Mouse (Mus musculus) layer of hippocampus, adult 11-12 months (tissue): ENCODE results near the gene Chchd5.

Experiments used
- DNase-seq: peaks from one replicate; pipeline ENCODE4 v3.0.0; 2022; ENCODE audit warnings: low spot score

Gene Chchd5

GRCm38 (mm10) chr2:129129412-129129929 lies at the start of gene Chchd5:
Gene Chchd5 (plus strand): TSS chr2:129129700.
- peak; percentile 97 for DNase-seq

- no peak for DNase-seq
These were observed 48.4 kb upstream of the Chchd5 start for GRCm38 (mm10) chr2:129081097-129081496.

GRCm38 (mm10) chr2:129083514-129083913 lies 46.0 kb upstream of the Chchd5 start:
- DNase-seq, result no peak

- no peak for DNase-seq
These were observed 44.5 kb upstream of the Chchd5 start for GRCm38 (mm10) chr2:129084959-129085358.

DNA sequence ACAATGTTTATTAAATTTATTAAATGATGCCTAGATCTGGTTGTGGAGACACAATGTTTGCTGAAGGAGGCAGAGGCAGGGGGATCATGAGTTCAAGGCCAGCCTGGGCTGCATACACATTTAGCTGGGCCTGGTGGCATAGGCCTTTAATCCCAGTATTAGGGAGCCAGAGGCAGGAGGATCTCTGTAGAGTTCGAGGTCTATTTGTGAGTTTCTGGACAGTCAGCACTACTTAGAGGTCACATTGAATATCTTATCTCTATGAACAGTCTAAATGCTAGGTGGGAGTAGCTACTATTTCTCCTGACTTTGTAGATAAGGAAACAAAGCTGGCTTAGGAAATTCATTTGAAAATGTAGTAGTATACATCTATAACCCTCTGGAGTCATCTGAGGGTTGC lies 42.0 kb upstream of the Chchd5 start:
- no peak for DNase-seq

- DNase-seq, result no peak
These were observed 39.1 kb upstream of the Chchd5 start for GRCm38 (mm10) chr2:129090370-129090769.

- DNase-seq, result no peak
These were observed 36.7 kb upstream of the Chchd5 start for GRCm38 (mm10) chr2:129092810-129093209.

- no peak for DNase-seq
These were observed 35.4 kb upstream of the Chchd5 start for GRCm38 (mm10) chr2:129093926-129094724.

DNA sequence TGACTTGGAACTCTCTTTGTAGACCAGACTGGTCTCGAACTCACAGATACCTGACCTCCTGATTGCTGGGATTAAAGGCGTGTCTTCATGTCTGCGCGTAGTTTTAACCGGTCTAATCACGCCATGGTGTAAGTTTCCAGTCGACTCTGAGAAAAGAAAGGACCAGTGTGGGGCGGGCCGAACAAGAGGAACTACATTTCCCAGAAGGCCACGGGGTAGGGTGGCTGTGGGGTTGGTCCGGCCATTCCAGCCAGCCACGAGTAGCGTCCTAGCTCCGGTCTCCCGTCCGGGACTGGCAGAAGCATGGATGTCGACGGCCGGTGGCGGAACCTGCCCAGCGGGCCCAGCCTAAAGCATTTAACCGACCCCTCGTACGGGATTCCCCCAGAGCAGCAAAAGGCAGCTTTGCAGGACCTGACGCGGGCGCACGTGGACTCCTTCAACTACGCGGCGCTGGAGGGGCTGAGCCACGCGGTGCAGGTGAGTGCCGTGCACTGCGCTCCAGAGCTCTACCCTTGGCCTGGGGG lies 28.7 kb upstream of the Chchd5 start, which contains the start of gene Polr1b:
Polr1b (plus strand) TSS at position 212 of the 527 bp plus-strand sequence.
- peak; percentile 93 for DNase-seq

DNA sequence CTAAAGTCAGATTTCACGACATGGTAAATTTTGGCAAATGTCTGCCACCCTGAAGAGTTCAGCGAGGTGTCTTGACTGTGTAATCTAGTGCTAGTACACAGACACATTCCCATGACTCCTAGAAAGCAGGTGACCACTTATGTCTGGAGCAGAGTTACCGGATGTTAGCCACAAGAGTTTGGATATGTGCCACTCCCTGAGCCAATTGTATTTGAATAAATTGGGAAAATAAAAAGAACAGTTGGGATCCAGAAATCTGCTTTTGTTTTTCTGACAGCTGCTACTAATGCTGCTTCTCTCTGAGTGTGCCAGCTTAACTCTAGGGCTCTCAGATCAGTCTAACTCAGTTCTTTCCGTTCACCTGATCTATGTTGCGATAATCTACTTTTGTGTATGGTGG lies 16.6 kb upstream of the Chchd5 start:
- no peak for DNase-seq

DNA sequence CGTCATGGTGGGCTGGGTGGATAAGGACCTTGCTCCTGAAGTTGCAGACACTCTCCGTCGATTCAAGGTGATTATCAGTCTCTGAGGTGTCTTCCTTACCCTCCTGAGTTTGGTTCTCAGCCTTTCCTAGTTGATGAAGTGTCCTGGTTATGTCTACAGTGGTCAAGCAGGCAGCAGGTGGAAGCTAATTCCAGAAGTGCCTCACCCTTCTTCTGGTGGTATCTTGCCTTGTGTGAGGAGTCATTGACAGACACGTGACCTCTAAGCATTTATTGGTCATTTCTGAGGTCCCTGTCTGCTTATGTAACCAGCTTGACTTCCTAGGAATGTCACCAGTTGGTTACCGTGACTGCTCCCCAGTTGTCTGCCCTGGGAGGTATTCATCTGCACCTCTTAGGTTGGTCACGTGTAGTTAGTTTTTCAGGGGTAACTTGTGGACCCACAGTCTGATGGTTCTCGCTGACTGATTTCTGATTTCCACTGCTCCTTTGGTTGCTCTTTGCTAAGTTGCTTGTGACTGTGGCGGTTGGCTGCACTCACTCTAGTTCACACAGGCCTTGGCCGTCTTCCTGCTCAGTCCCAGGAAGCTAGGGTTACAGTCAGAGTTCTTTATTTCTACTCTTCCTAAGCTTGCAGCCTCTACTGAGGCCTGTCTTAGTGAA lies 13.7 kb upstream of the Chchd5 start:
- no peak for DNase-seq

GRCm38 (mm10) chr2:129116368-129116739 lies 13.1 kb upstream of the Chchd5 start:
- no peak for DNase-seq

- no peak for DNase-seq
These were observed 11.4 kb upstream of the Chchd5 start for GRCm38 (mm10) chr2:129118061-129118460.

- DNase-seq, result no peak
These were observed 7.5 kb upstream of the Chchd5 start for GRCm38 (mm10) chr2:129121986-129122385.

DNA sequence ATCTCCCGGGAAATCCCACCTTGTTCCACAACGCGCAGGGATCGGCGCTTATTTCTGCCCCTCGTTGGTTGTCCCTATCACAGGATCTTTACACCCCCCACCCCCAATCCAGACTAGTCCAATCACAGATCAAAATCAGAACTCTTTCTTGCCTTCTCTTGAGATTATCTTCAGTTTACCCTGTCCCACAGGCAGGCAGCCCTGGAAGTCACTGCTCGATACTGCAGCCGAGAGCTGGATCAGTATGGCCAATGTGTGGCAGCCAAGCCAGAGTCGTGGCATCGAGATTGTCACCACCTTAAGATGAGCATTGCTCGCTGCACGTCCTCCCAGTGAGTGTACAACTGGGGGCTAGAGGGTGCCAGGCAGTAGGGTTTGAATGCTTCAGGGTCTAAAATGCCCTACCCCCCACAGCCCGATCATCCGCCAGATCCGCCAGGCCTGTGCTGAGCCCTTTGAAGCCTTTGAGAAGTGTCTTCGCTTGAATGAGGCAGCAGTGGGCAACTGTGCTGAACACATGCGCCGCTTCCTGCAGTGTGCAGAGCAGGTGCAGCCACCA lies 566 bp downstream of the Chchd5 start:
- DNase-seq, result peak; percentile 44

- no peak for DNase-seq
These were observed 1.3 kb downstream of the Chchd5 start for GRCm38 (mm10) chr2:129130776-129131175.

GRCm38 (mm10) chr2:129132231-129132630 lies 2.7 kb downstream of the Chchd5 start:
- no peak for DNase-seq

- peak; percentile 58 for DNase-seq
These were observed 3.7 kb downstream of the Chchd5 start for GRCm38 (mm10) chr2:129133006-129133805.

- DNase-seq, result peak; percentile 66
These were observed 10.4 kb downstream of the Chchd5 start for GRCm38 (mm10) chr2:129139906-129140305.

DNA sequence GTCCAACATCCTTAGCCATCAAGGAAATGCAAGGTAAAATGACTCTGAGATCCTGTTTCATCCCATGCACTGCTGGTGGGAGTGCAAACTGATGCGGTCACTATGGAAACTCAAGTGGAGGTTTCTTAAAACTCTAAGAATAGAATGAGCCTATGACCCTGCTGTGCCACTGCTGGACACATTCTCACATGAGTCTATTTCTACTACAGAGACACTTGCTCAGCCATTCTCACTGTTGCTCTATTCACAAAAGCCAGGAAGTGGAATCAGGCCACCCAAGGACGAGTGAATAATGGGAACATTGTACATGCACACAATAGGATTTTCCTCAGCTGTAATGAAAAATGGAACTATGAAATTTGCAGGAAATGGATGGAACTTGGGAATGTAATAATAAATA lies 19.3 kb downstream of the Chchd5 start:
- DNase-seq, result no peak

- DNase-seq, result no peak
These were observed 20.9 kb downstream of the Chchd5 start for GRCm38 (mm10) chr2:129150386-129150785.

DNA sequence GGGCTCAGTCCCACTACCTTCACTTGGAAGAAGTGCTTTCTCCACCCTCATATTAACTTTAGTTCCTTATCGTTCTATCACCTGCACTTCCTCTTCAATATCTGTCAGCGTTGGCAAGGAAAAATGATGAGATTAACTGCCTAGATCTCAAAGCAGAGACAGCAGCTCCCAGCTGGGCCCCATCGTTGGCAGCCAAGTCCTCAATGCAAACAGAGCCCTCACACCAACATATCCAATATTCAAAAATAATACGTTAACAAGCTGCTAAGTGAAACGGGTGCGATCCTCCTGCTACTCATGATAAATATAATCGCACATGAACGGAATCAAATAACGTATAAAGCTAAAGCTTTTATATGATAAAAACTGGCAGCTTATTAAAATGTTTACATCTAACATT lies 21.6 kb downstream of the Chchd5 start:
- no peak for DNase-seq
